Mouse (Mus musculus) myocyte (in vitro differentiated cells): ENCODE measurements around the gene Pi4ka. TPM values are rescaled to one million over a fixed set of nuclear protein-coding genes. Genes with fewer than 3 reads are reported as not detected.

Experiments
- H3K27me3 ChIP-seq: one replicate; pipeline ENCODE4 v1.6.1; 2011; ENCODE audit not compliant: control insufficient read depth, insufficient read depth, insufficient read length
- H3K36me3 ChIP-seq: one replicate; pipeline ENCODE4 v1.6.1; 2011; ENCODE audit not compliant: control insufficient read depth, insufficient read depth
- H3K4me2 ChIP-seq: one replicate; pipeline ENCODE4 v1.6.1; 2011; ENCODE audit warnings: low read depth, control low read depth
- H3K4me3 ChIP-seq: one replicate; pipeline ENCODE4 v1.5.1; 2011; ENCODE audit warnings: mild to moderate bottlenecking, control low read depth, moderate library complexity
- H3K79me2 ChIP-seq: one replicate; pipeline ENCODE4 v1.6.1; 2011; ENCODE audit not compliant: control insufficient read depth, insufficient read depth
- H3ac ChIP-seq: one replicate; pipeline ENCODE4 v1.6.1; 2011; ENCODE audit not compliant: control insufficient read depth, insufficient read length
- CEBPB ChIP-seq: IDR thresholded peaks from 2 replicates; pipeline ENCODE4 v1.6.1; 2011; ENCODE audit warnings: mild to moderate bottlenecking, moderate library complexity; ENCODE audit not compliant: poor library complexity, insufficient read depth, severe bottlenecking
- E2F4 ChIP-seq: IDR thresholded peaks from one replicate; pipeline ENCODE4 v1.6.1; 2011; ENCODE audit warnings: mild to moderate bottlenecking, control low read depth, moderate library complexity; ENCODE audit not compliant: insufficient read depth
- MAX ChIP-seq: IDR thresholded peaks from one replicate; pipeline ENCODE4 v1.6.1; 2011; ENCODE audit warnings: low read depth, mild to moderate bottlenecking, control low read depth
- MYOD1 ChIP-seq, 3 experiments: IDR thresholded peaks; one replicate each; pipeline ENCODE4 v1.6.1; 2011; ENCODE audit warnings: control low read depth in 2 of 3, low read depth in 2 of 3, mild to moderate bottlenecking in 2 of 3, moderate library complexity in 1 of 3; ENCODE audit not compliant: insufficient read length in 2 of 3, control insufficient read depth in 1 of 3
- MYOG ChIP-seq, 3 experiments: IDR thresholded peaks; one replicate each; pipeline ENCODE4 v1.6.1; 2011; ENCODE audit warnings: control low read depth in 2 of 3, low read depth in 2 of 3, mild to moderate bottlenecking in 2 of 3; ENCODE audit not compliant: insufficient read length in 2 of 3, control insufficient read depth in 1 of 3, insufficient read depth in 1 of 3
- POLR2A ChIP-seq: IDR thresholded peaks from one replicate; pipeline ENCODE4 v1.6.1; 2011; ENCODE audit warnings: low read depth, mild to moderate bottlenecking, control low read depth, moderate library complexity; ENCODE audit not compliant: insufficient read length
- POLR2AphosphoS2 ChIP-seq: IDR thresholded peaks from one replicate; pipeline ENCODE4 v1.6.1; 2011; ENCODE audit warnings: low read depth, control low read depth; ENCODE audit not compliant: insufficient read length
- REST ChIP-seq: IDR thresholded peaks from one replicate; pipeline ENCODE4 v1.6.1; 2011; ENCODE audit warnings: mild to moderate bottlenecking, control low read depth, moderate library complexity; ENCODE audit not compliant: insufficient read depth, insufficient read length
- SRF ChIP-seq: IDR thresholded peaks from one replicate; pipeline ENCODE4 v1.6.1; 2011; ENCODE audit warnings: low read depth; ENCODE audit not compliant: control insufficient read depth, insufficient read length
- TCF12 ChIP-seq: IDR thresholded peaks from one replicate; pipeline ENCODE4 v1.6.1; 2011; ENCODE audit warnings: mild to moderate bottlenecking, control low read depth; ENCODE audit not compliant: poor library complexity, insufficient read depth, severe bottlenecking
- TCF3 ChIP-seq: IDR thresholded peaks from one replicate; pipeline ENCODE4 v1.6.1; 2011; ENCODE audit warnings: low read depth, control low read depth; ENCODE audit not compliant: insufficient read length
- USF1 ChIP-seq: IDR thresholded peaks from one replicate; pipeline ENCODE4 v1.6.1; 2011; ENCODE audit warnings: low read depth, mild to moderate bottlenecking, control low read depth, moderate library complexity
- polyA plus RNA-seq: library from polyadenylated mRNA; unstranded; fragments of >200 nt; fragmentation: generic; extraction: Trizol; gene quantifications from one replicate; pipeline ENCODE4 v1.2.1, GENCODE M21; 2012; ENCODE audit warnings: missing spikeins

Gene Pi4ka
- polyA plus RNA-seq, 1 experiment: 37.8 TPM

GRCm38 (mm10) chr16:17258917-17259316 lies 147.2 kb downstream of the Pi4ka start:
- Histone ChIP-seq H3K4me2 (no peak overlapping the region), H3K27me3 (no peaks in the 10 kb centered on the region), H3ac (no peak overlapping the region), H3K4me3 (no peak overlapping the region), H3K79me2 (no peaks in the 10 kb centered on the region), H3K36me3 (no peaks in the 10 kb centered on the region)
- no peak for TF ChIP-seq CEBPB
- no peak for TF ChIP-seq E2F4
- no peak for TF ChIP-seq MYOG (IDR thresholded peaks at IDR 0.05; ENCODE audit: control insufficient read depth in 1 of 3, insufficient read depth in 1 of 3, insufficient read length in 2 of 3, low read depth in 2 of 3)

DNA sequence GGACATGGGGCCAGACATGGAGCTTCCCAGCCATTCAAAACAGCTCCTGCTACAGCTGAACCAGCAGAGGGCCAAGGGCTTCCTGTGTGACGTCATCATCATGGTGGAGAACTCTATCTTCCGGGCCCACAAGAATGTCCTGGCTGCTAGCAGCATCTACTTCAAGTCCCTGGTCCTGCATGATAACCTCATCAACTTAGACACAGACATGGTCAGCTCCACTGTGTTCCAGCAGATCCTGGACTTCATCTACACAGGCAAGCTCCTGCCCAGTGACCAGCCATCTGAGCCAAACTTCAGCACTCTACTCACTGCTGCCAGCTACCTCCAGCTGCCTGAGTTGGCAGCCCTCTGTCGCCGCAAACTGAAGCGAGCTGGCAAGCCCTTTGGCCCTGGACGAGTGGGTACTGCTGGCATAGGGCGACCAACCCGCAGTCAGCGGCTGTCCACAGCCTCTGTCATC lies 148.7 kb downstream of the Pi4ka start:
- Histone ChIP-seq H3K4me2 (no peak overlapping the region), H3K27me3 (no peaks in the 10 kb centered on the region), H3K4me3 (no peak overlapping the region), H3K36me3 (no peaks in the 10 kb centered on the region), H3K79me2 (no peaks in the 10 kb centered on the region), H3ac (no peak overlapping the region)
- TF ChIP-seq TCF12: no peak
- no peak for TF ChIP-seq MYOD1 (IDR thresholded peaks at IDR 0.05; ENCODE audit: control insufficient read depth in 1 of 3, insufficient read length in 2 of 3, low read depth in 2 of 3)
- no peak for TF ChIP-seq MYOG (IDR thresholded peaks at IDR 0.05; ENCODE audit: control insufficient read depth in 1 of 3, insufficient read depth in 1 of 3, insufficient read length in 2 of 3, low read depth in 2 of 3)
- TF ChIP-seq POLR2A: no peak
- no peak for TF ChIP-seq E2F4
- no peak for TF ChIP-seq CEBPB

- no peak for TF ChIP-seq USF1
- peak; percentile 25 for TF ChIP-seq TCF3
- no peak for TF ChIP-seq E2F4
- no peak for TF ChIP-seq POLR2AphosphoS2
- TF ChIP-seq TCF12: peak; percentile 28
- TF ChIP-seq MAX: no peak
- no peak for TF ChIP-seq SRF
- TF ChIP-seq REST: no peak
- TF ChIP-seq CEBPB: no peak
- peak in 2 of 3 experiments; percentile 88 for TF ChIP-seq MYOD1 (IDR thresholded peaks at IDR 0.05; ENCODE audit: control insufficient read depth in 1 of 3, insufficient read length in 2 of 3, low read depth in 2 of 3)
- TF ChIP-seq MYOG (IDR thresholded peaks at IDR 0.05; ENCODE audit: control insufficient read depth in 1 of 3, insufficient read depth in 1 of 3, insufficient read length in 2 of 3, low read depth in 2 of 3): peak; percentile 47 to 94 (median 85)
- TF ChIP-seq POLR2A: no peak
- Histone ChIP-seq H3K79me2 (peaks cover 5% of the 10 kb centered on the region), H3K36me3 (no peaks in the 10 kb centered on the region), H3K27me3 (no peaks in the 10 kb centered on the region), H3K4me3 (no peak overlapping the region), H3ac (no peak overlapping the region), H3K4me2 (no peak overlapping the region)
These were observed 150.8 kb downstream of the Pi4ka start for GRCm38 (mm10) chr16:17255270-17255669.

- no peak for TF ChIP-seq POLR2A
- no peak for TF ChIP-seq REST
- TF ChIP-seq SRF: no peak
- no peak for TF ChIP-seq TCF12
- no peak for TF ChIP-seq MYOG (IDR thresholded peaks at IDR 0.05; ENCODE audit: control insufficient read depth in 1 of 3, insufficient read depth in 1 of 3, insufficient read length in 2 of 3, low read depth in 2 of 3)
- no peak for TF ChIP-seq MAX
- TF ChIP-seq CEBPB: no peak
- TF ChIP-seq E2F4: no peak
- TF ChIP-seq TCF3: no peak
- no peak for TF ChIP-seq POLR2AphosphoS2
- TF ChIP-seq MYOD1 (IDR thresholded peaks at IDR 0.05; ENCODE audit: control insufficient read depth in 1 of 3, insufficient read length in 2 of 3, low read depth in 2 of 3): no peak
- no peak for TF ChIP-seq USF1
- Histone ChIP-seq H3K79me2 (peaks cover 5% of the 10 kb centered on the region), H3K27me3 (no peaks in the 10 kb centered on the region), H3K4me3 (no peak overlapping the region), H3K4me2 (no peak overlapping the region), H3K36me3 (no peaks in the 10 kb centered on the region), H3ac (no peak overlapping the region)
These were observed 152.0 kb downstream of the Pi4ka start for GRCm38 (mm10) chr16:17254005-17254597.

- no peak overlapping the region for H3K4me3 ChIP-seq
- peaks cover 5% of the 10 kb centered on the region for H3K79me2 ChIP-seq
- no peak for TF ChIP-seq TCF3
- no peak for TF ChIP-seq POLR2AphosphoS2
- no peak for TF ChIP-seq CEBPB
- no peak for TF ChIP-seq MYOG (IDR thresholded peaks at IDR 0.05; ENCODE audit: control insufficient read depth in 1 of 3, insufficient read depth in 1 of 3, insufficient read length in 2 of 3, low read depth in 2 of 3)
- no peak for TF ChIP-seq E2F4
- no peak for TF ChIP-seq POLR2A
- TF ChIP-seq SRF: no peak
- no peak for TF ChIP-seq MYOD1 (IDR thresholded peaks at IDR 0.05; ENCODE audit: control insufficient read depth in 1 of 3, insufficient read length in 2 of 3, low read depth in 2 of 3)
- no peak for TF ChIP-seq TCF12
- no peak for TF ChIP-seq USF1
- TF ChIP-seq MAX: no peak
- TF ChIP-seq REST: no peak
- no peaks in the 10 kb centered on the region for H3K36me3 ChIP-seq
- no peak overlapping the region for H3ac ChIP-seq
- H3K27me3 ChIP-seq: no peaks in the 10 kb centered on the region
- no peak overlapping the region for H3K4me2 ChIP-seq
These were observed 153.3 kb downstream of the Pi4ka start for GRCm38 (mm10) chr16:17252841-17253240.
